Mouse (Mus musculus) myocyte (in vitro differentiated cells): ENCODE measurements around the gene Dab1. TPM values are rescaled to one million over a fixed set of nuclear protein-coding genes. Genes with fewer than 3 reads are reported as not detected.

Experiments
- H3K27me3 ChIP-seq: one replicate; pipeline ENCODE4 v1.6.1; 2011; ENCODE audit not compliant: control insufficient read depth, insufficient read depth, insufficient read length
- H3K36me3 ChIP-seq: one replicate; pipeline ENCODE4 v1.6.1; 2011; ENCODE audit not compliant: control insufficient read depth, insufficient read depth
- H3K4me2 ChIP-seq: one replicate; pipeline ENCODE4 v1.6.1; 2011; ENCODE audit warnings: low read depth, control low read depth
- H3K4me3 ChIP-seq: one replicate; pipeline ENCODE4 v1.5.1; 2011; ENCODE audit warnings: mild to moderate bottlenecking, control low read depth, moderate library complexity
- H3K79me2 ChIP-seq: one replicate; pipeline ENCODE4 v1.6.1; 2011; ENCODE audit not compliant: control insufficient read depth, insufficient read depth
- H3ac ChIP-seq: one replicate; pipeline ENCODE4 v1.6.1; 2011; ENCODE audit not compliant: control insufficient read depth, insufficient read length
- CEBPB ChIP-seq: IDR thresholded peaks from 2 replicates; pipeline ENCODE4 v1.6.1; 2011; ENCODE audit warnings: mild to moderate bottlenecking, moderate library complexity; ENCODE audit not compliant: poor library complexity, insufficient read depth, severe bottlenecking
- E2F4 ChIP-seq: IDR thresholded peaks from one replicate; pipeline ENCODE4 v1.6.1; 2011; ENCODE audit warnings: mild to moderate bottlenecking, control low read depth, moderate library complexity; ENCODE audit not compliant: insufficient read depth
- MAX ChIP-seq: IDR thresholded peaks from one replicate; pipeline ENCODE4 v1.6.1; 2011; ENCODE audit warnings: low read depth, mild to moderate bottlenecking, control low read depth
- MYOD1 ChIP-seq, 3 experiments: IDR thresholded peaks; one replicate each; pipeline ENCODE4 v1.6.1; 2011; ENCODE audit warnings: control low read depth in 2 of 3, low read depth in 2 of 3, mild to moderate bottlenecking in 2 of 3, moderate library complexity in 1 of 3; ENCODE audit not compliant: insufficient read length in 2 of 3, control insufficient read depth in 1 of 3
- MYOG ChIP-seq, 3 experiments: IDR thresholded peaks; one replicate each; pipeline ENCODE4 v1.6.1; 2011; ENCODE audit warnings: control low read depth in 2 of 3, low read depth in 2 of 3, mild to moderate bottlenecking in 2 of 3; ENCODE audit not compliant: insufficient read length in 2 of 3, control insufficient read depth in 1 of 3, insufficient read depth in 1 of 3
- POLR2A ChIP-seq: IDR thresholded peaks from one replicate; pipeline ENCODE4 v1.6.1; 2011; ENCODE audit warnings: low read depth, mild to moderate bottlenecking, control low read depth, moderate library complexity; ENCODE audit not compliant: insufficient read length
- POLR2AphosphoS2 ChIP-seq: IDR thresholded peaks from one replicate; pipeline ENCODE4 v1.6.1; 2011; ENCODE audit warnings: low read depth, control low read depth; ENCODE audit not compliant: insufficient read length
- REST ChIP-seq: IDR thresholded peaks from one replicate; pipeline ENCODE4 v1.6.1; 2011; ENCODE audit warnings: mild to moderate bottlenecking, control low read depth, moderate library complexity; ENCODE audit not compliant: insufficient read depth, insufficient read length
- SRF ChIP-seq: IDR thresholded peaks from one replicate; pipeline ENCODE4 v1.6.1; 2011; ENCODE audit warnings: low read depth; ENCODE audit not compliant: control insufficient read depth, insufficient read length
- TCF12 ChIP-seq: IDR thresholded peaks from one replicate; pipeline ENCODE4 v1.6.1; 2011; ENCODE audit warnings: mild to moderate bottlenecking, control low read depth; ENCODE audit not compliant: poor library complexity, insufficient read depth, severe bottlenecking
- TCF3 ChIP-seq: IDR thresholded peaks from one replicate; pipeline ENCODE4 v1.6.1; 2011; ENCODE audit warnings: low read depth, control low read depth; ENCODE audit not compliant: insufficient read length
- USF1 ChIP-seq: IDR thresholded peaks from one replicate; pipeline ENCODE4 v1.6.1; 2011; ENCODE audit warnings: low read depth, mild to moderate bottlenecking, control low read depth, moderate library complexity
- polyA plus RNA-seq: library from polyadenylated mRNA; unstranded; fragments of >200 nt; fragmentation: generic; extraction: Trizol; gene quantifications from one replicate; pipeline ENCODE4 v1.2.1, GENCODE M21; 2012; ENCODE audit warnings: missing spikeins

The Dab1 gene
- polyA plus RNA-seq, 1 experiment: not detected

GRCm38 (mm10) chr4:104036091-104036490, 416.9 kb downstream of the Dab1 start:
- H3K4me2 ChIP-seq: no peak overlapping the region
- no peaks in the 10 kb centered on the region for H3K27me3 ChIP-seq
- H3K36me3 ChIP-seq: no peaks in the 10 kb centered on the region
- H3K4me3 ChIP-seq: no peak overlapping the region
- H3K79me2 ChIP-seq: no peaks in the 10 kb centered on the region
- no peak overlapping the region for H3ac ChIP-seq
- no peak for TF ChIP-seq USF1
- TF ChIP-seq MYOD1 (IDR thresholded peaks at IDR 0.05; ENCODE audit: control insufficient read depth in 1 of 3, insufficient read length in 2 of 3, low read depth in 2 of 3): no peak
- no peak for TF ChIP-seq POLR2AphosphoS2
- no peak for TF ChIP-seq MAX
- no peak for TF ChIP-seq REST
- no peak for TF ChIP-seq POLR2A
- no peak for TF ChIP-seq TCF12
- TF ChIP-seq CEBPB: no peak
- TF ChIP-seq TCF3: no peak
- TF ChIP-seq SRF: no peak
- TF ChIP-seq E2F4: no peak
- no peak for TF ChIP-seq MYOG (IDR thresholded peaks at IDR 0.05; ENCODE audit: control insufficient read depth in 1 of 3, insufficient read depth in 1 of 3, insufficient read length in 2 of 3, low read depth in 2 of 3)

DNA sequence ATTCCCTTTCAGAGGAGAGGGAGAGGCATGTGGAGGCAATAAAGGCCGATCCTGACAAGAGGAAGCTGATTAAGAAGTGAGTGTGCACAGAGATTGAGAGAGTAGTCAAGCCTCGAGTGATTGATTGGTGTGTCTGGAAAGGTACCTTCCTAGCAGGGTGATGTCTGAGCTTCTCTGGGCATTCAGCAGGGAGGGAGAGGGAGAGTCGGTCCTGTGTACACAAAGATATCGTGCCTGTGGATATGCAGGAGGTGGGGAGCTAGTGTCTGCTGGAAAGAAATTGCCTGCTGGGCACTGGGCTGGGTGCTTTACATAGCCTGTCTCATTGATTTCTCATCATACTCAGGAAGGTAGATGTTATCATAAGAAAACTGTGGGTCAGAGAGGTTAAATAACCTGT, 420.4 kb downstream of the Dab1 start:
- H3K79me2 ChIP-seq: no peaks in the 10 kb centered on the region
- H3ac ChIP-seq: no peak overlapping the region
- H3K27me3 ChIP-seq: no peaks in the 10 kb centered on the region
- no peaks in the 10 kb centered on the region for H3K36me3 ChIP-seq
- TF ChIP-seq TCF12: no peak
- no peak for TF ChIP-seq SRF
- TF ChIP-seq POLR2A: no peak
- no peak for TF ChIP-seq CEBPB
- TF ChIP-seq POLR2AphosphoS2: no peak
- TF ChIP-seq MYOD1 (IDR thresholded peaks at IDR 0.05; ENCODE audit: control insufficient read depth in 1 of 3, insufficient read length in 2 of 3, low read depth in 2 of 3): no peak
- TF ChIP-seq REST: no peak
- no peak for TF ChIP-seq E2F4
- H3K4me2 ChIP-seq: no peak overlapping the region
- H3K4me3 ChIP-seq: no peak overlapping the region

GRCm38 (mm10) chr4:104043441-104043840, 424.3 kb downstream of the Dab1 start:
- no peaks in the 10 kb centered on the region for H3K79me2 ChIP-seq

GRCm38 (mm10) chr4:104044634-104045033, 425.5 kb downstream of the Dab1 start:
- H3K27me3 ChIP-seq: no peaks in the 10 kb centered on the region
- no peaks in the 10 kb centered on the region for H3K79me2 ChIP-seq
- no peak overlapping the region for H3K4me2 ChIP-seq
- no peaks in the 10 kb centered on the region for H3K36me3 ChIP-seq
- no peak overlapping the region for H3K4me3 ChIP-seq
- no peak overlapping the region for H3ac ChIP-seq
- TF ChIP-seq POLR2AphosphoS2 (no peak), TCF12 (no peak), REST (no peak), E2F4 (no peak), POLR2A (no peak), TCF3 (no peak), SRF (no peak), MYOG (IDR thresholded peaks at IDR 0.05; ENCODE audit: control insufficient read depth in 1 of 3, insufficient read depth in 1 of 3, insufficient read length in 2 of 3, low read depth in 2 of 3) (no peak), CEBPB (no peak), USF1 (no peak)

More at GRCm38 (mm10) chr4:104043441-104043840, 424.3 kb downstream of the Dab1 start:
- Histone ChIP-seq H3K4me3 (no peak overlapping the region), H3K36me3 (no peaks in the 10 kb centered on the region), H3K27me3 (no peaks in the 10 kb centered on the region), H3ac (no peak overlapping the region), H3K4me2 (no peak overlapping the region)
- TF ChIP-seq E2F4 (no peak), POLR2A (no peak)

GRCm38 (mm10) chr4:104047966-104048804, 429.0 kb downstream of the Dab1 start:
- H3K79me2 ChIP-seq: no peaks in the 10 kb centered on the region
- no peak overlapping the region for H3K4me2 ChIP-seq

More at GRCm38 (mm10) chr4:104047966-104048804, 429.0 kb downstream of the Dab1 start:
- no peak overlapping the region for H3ac ChIP-seq
- H3K36me3 ChIP-seq: no peaks in the 10 kb centered on the region
- H3K27me3 ChIP-seq: no peaks in the 10 kb centered on the region
- no peak overlapping the region for H3K4me3 ChIP-seq
- no peak for TF ChIP-seq REST
- no peak for TF ChIP-seq POLR2AphosphoS2
- no peak for TF ChIP-seq MYOG (IDR thresholded peaks at IDR 0.05; ENCODE audit: control insufficient read depth in 1 of 3, insufficient read depth in 1 of 3, insufficient read length in 2 of 3, low read depth in 2 of 3)
- no peak for TF ChIP-seq TCF12
- TF ChIP-seq USF1: no peak
- TF ChIP-seq SRF: no peak
- no peak for TF ChIP-seq MYOD1 (IDR thresholded peaks at IDR 0.05; ENCODE audit: control insufficient read depth in 1 of 3, insufficient read length in 2 of 3, low read depth in 2 of 3)
- no peak for TF ChIP-seq E2F4
- no peak for TF ChIP-seq MAX
- TF ChIP-seq TCF3: no peak
- no peak for TF ChIP-seq CEBPB
- no peak for TF ChIP-seq POLR2A
